Mouse (Mus musculus) C2C12 (cell line): ENCODE results near the gene Blnk. TPM values are rescaled to one million over a fixed set of nuclear protein-coding genes. Genes with fewer than 3 reads are reported as not detected.

Source experiments
- H3K27me3 ChIP-seq: one replicate; pipeline ENCODE4 v1.6.1; 2011; ENCODE audit not compliant: control insufficient read depth, insufficient read depth, insufficient read length
- H3K36me3 ChIP-seq: one replicate; pipeline ENCODE4 v1.6.1; 2011; ENCODE audit not compliant: control insufficient read depth, insufficient read depth
- H3K4me3 ChIP-seq: one replicate; pipeline ENCODE4 v1.5.1; 2011; ENCODE audit warnings: mild to moderate bottlenecking, control low read depth; ENCODE audit not compliant: poor library complexity, insufficient read depth, severe bottlenecking
- H3K79me2 ChIP-seq: one replicate; pipeline ENCODE4 v1.6.1; 2011; ENCODE audit not compliant: control insufficient read depth, insufficient read depth
- H3K79me3 ChIP-seq: one replicate; pipeline ENCODE4 v1.6.1; 2011; ENCODE audit warnings: low read depth, control low read depth
- H3ac ChIP-seq: one replicate; pipeline ENCODE3; 2011; ENCODE audit warnings: low read depth; ENCODE audit not compliant: control insufficient read depth, insufficient read length
- CEBPB ChIP-seq: IDR thresholded peaks from one replicate; pipeline ENCODE4 v1.6.1; 2011; ENCODE audit warnings: low read depth, mild to moderate bottlenecking, control low read depth, moderate library complexity
- CTCF ChIP-seq: IDR thresholded peaks from one replicate; pipeline ENCODE4 v1.5.1; 2011; ENCODE audit not compliant: control insufficient read depth, insufficient read depth, insufficient read length
- FOSL1 ChIP-seq: IDR thresholded peaks from one replicate; pipeline ENCODE4 v1.8.0; 2011; ENCODE audit warnings: mild to moderate bottlenecking, low read length; ENCODE audit not compliant: poor library complexity, insufficient read depth, severe bottlenecking
- MAX ChIP-seq: IDR thresholded peaks from one replicate; pipeline ENCODE4 v1.6.1; 2011; ENCODE audit warnings: mild to moderate bottlenecking, control low read depth
- MYOD1 ChIP-seq: IDR thresholded peaks from one replicate; pipeline ENCODE4 v1.6.1; 2011; ENCODE audit warnings: low read depth; ENCODE audit not compliant: control insufficient read depth, insufficient read length
- MYOG ChIP-seq: IDR thresholded peaks from one replicate; pipeline ENCODE4 v1.6.1; 2011; ENCODE audit not compliant: control insufficient read depth, insufficient read length; ENCODE audit errors: extremely low read depth
- USF1 ChIP-seq: IDR thresholded peaks from one replicate; pipeline ENCODE4 v1.6.1; 2011; ENCODE audit warnings: low read depth, mild to moderate bottlenecking, control low read depth, moderate library complexity
- polyA plus RNA-seq: library from polyadenylated mRNA; unstranded; fragments of >200 nt; fragmentation: generic; extraction: Trizol; gene quantifications from one replicate; pipeline ENCODE4 v1.2.1, GENCODE M21; 2012; ENCODE audit warnings: missing spikeins

Gene Blnk
- polyA plus RNA-seq, 1 experiment: 6.5 TPM

DNA sequence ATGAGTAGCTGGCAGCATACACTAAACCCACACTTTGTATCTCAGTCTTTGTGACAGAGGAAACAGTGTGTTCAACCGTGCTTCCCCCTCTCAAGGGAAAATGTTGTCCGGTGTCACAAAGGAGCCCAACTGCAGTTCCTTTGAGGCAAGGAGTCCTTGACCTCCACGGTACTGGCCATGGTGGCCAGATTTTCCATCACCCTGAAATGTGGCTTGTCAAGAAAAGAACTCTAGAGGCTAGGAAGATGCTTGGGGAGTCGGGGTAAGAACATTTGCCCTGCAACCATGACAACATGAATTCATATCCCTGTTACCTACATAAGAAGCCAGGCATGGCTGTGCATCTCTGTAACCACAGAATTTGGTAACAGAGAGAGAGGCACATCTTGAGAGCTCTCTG, 24.0 kb downstream of the Blnk start:
- TF ChIP-seq MAX: no peak
- TF ChIP-seq CEBPB: no peak
- no peak for TF ChIP-seq CTCF
- H3K27me3 ChIP-seq: no peaks in the 10 kb centered on the region
- no peaks in the 10 kb centered on the region for H3K79me2 ChIP-seq
- H3K79me3 ChIP-seq: no peaks in the 10 kb centered on the region
- H3K4me3 ChIP-seq: no peak overlapping the region
- no peak overlapping the region for H3ac ChIP-seq
- peaks cover 14% of the 10 kb centered on the region for H3K36me3 ChIP-seq

DNA sequence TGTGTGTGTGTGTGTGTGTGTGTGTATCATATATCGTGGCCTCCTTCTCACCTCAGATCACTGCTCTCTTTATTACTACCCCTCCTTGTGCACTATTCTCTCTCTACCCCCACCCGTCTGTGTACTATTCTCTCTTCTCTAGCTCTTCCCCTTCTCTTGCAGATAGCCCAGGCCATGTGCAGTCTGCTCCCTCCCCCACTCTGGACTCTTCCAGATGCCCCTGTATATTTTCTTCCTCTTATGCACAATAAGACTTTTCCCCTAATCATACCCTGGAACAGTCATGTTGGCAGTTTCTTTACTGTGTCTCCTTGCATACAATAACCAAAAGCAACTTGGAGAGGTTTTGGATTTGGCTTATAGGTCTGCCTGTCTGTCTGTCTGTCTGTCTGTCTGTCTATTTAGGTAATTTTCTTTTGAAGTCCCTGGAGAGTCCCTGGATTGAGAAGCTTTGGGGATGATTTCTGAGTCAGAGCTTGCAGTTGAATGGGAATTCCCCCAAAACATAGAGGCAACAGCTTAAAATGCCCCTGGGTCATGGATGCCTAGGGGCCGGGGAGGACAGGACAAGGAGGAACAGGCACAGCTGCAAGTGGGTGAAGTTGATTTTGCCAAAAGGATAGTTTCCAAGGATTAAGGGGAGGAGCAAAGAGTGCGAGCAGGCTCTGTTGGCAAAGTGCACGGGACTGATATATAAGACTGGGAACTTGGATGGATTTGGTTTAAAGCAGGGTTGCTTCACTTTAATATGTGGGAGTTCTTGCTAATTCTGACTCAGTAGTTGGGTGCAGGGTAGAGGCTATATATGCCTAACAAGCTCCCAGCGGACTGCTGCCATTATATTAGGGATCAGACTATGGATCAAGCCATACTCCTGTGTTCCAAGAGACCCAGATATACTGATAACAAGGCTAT, 29.1 kb downstream of the Blnk start:
- Histone ChIP-seq H3K79me2 (no peaks in the 10 kb centered on the region), H3ac (no peak overlapping the region), H3K79me3 (no peaks in the 10 kb centered on the region), H3K36me3 (no peaks in the 10 kb centered on the region), H3K27me3 (no peaks in the 10 kb centered on the region), H3K4me3 (no peak overlapping the region)
- TF ChIP-seq FOSL1 (no peak), MYOD1 (no peak), USF1 (no peak), CEBPB (no peak), MYOG (no peak), CTCF (no peak), MAX (no peak)

DNA sequence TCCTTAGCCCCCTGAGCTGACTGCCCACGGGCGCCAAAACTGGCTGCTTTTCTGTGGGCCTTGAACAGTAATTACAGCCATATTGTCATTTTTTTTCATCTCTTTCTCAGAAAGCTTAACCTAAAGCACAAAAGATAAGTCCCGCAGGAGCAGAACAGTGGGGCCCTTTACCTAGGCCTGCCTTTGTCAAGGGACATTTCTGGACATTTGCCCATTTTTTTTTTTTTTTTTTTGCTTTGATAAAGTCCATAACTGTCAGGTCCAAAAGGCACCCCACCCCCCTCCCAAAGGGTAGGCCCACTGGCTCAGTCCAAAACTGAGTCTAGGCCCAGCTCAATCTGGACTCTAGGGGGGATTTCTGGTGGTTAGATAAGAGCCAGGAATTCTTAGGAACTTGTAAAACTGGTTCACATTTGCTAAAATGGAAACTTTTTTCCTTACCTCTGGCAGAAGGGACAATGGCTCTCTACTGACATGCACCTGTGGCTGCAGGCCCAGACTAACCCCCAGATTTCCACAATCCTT, 29.9 kb downstream of the Blnk start:
- no peak overlapping the region for H3K4me3 ChIP-seq
- H3ac ChIP-seq: no peak overlapping the region
- no peak for TF ChIP-seq MYOD1
- no peak for TF ChIP-seq MAX
- TF ChIP-seq MYOG: no peak
- TF ChIP-seq CEBPB: no peak
- no peak for TF ChIP-seq FOSL1
- no peak for TF ChIP-seq USF1
- no peak for TF ChIP-seq CTCF
- H3K27me3 ChIP-seq: no peaks in the 10 kb centered on the region
- H3K79me2 ChIP-seq: no peaks in the 10 kb centered on the region
- no peaks in the 10 kb centered on the region for H3K79me3 ChIP-seq
- H3K36me3 ChIP-seq: no peaks in the 10 kb centered on the region

DNA sequence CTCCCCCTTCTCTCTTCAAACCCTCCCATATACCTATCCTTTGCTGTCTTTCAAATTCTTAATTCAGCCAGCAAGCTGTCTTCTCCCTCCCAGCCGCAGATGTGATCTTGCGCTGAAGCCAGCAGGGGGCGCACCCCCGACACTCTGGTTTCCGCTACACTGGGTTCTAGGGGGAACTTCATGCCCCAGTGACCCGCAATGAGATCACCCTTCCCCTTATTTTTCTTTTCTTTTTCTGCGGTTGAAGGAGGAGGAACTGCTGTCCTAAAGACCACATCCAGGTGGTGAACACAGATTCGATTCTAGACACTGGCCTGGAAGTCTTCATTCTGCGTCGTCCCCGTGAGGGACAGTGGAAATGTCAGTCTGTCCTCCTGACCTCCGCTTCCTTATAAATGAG, 31.3 kb downstream of the Blnk start:
- Histone ChIP-seq H3K79me3 (no peaks in the 10 kb centered on the region), H3ac (no peak overlapping the region), H3K36me3 (no peaks in the 10 kb centered on the region), H3K79me2 (no peaks in the 10 kb centered on the region), H3K27me3 (no peaks in the 10 kb centered on the region), H3K4me3 (no peak overlapping the region)
- TF ChIP-seq USF1 (no peak), CTCF (peak; percentile 74)

DNA sequence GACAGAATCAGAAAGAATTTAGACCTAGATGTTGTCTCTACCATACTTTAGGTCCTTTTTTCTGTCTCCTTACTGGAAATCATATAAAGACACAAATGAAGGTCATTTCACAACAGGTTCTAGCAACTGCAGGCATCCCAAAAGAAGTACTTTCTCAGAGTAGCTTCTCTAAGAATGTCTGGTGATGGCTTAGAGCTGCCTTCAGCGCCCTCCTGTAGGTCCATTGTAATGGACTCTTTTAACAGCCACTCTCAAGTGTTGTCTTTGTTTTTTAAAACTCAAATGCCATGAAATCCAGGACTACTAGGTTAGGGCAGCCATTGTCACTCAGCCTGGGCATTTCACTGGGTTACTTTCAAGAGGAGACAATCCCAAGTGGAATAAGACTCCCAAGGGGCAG, 35.4 kb downstream of the Blnk start:
- Histone ChIP-seq H3K79me3 (no peaks in the 10 kb centered on the region), H3K4me3 (no peak overlapping the region), H3K79me2 (no peaks in the 10 kb centered on the region), H3K36me3 (no peaks in the 10 kb centered on the region), H3K27me3 (no peaks in the 10 kb centered on the region), H3ac (no peak overlapping the region)
- TF ChIP-seq MAX (no peak), CEBPB (no peak), CTCF (no peak), MYOD1 (no peak), MYOG (no peak), FOSL1 (no peak)

DNA sequence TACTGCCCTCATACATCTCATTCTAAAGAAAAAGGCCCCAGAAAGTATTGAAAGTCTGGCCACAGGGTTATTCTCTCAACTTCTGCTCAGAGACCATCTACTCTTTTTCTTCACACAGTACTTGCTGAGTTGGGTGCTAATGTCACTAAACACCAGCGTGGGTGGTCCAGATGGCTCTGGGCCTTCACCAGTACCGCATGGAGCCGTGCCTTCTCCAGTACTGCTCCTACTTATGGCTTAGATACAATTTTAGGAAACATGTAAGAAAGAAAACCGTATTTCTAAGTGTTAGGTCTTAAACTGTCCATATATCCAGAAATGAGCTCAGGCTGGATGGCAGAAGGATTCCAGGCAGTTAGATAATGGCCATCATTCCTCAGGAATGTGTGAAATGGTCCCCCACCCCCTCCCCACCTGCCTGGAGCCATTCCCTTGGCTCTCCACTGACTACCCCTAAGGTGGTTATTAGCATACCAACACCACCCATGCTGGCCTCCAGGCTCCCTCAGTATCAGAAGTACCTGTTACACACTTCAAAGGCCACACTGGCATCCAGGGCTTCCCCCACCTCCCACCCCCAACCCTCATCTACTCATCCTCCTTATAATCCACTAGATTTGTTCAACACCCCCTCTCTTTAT, 47.3 kb downstream of the Blnk start:
- no peaks in the 10 kb centered on the region for H3K79me2 ChIP-seq
- no peaks in the 10 kb centered on the region for H3K27me3 ChIP-seq
- no peak for TF ChIP-seq CTCF
- TF ChIP-seq USF1: no peak
- no peak overlapping the region for H3K4me3 ChIP-seq
- no peaks in the 10 kb centered on the region for H3K36me3 ChIP-seq
- H3ac ChIP-seq: no peak overlapping the region
- H3K79me3 ChIP-seq: no peaks in the 10 kb centered on the region
